Mouse (Mus musculus): ENCODE measurements around the gene Pxdn. TPM values are rescaled to one million over a fixed set of nuclear protein-coding genes. Genes with fewer than 3 reads are reported as not detected.
A peak's percentile ranks its signal among the peaks of the same experiment; 100 is the strongest.

Gene Pxdn
- polyA plus RNA-seq, 1 experiment from 2014 or later, result 71.4 TPM

GRCm38 (mm10) chr12:30035841-30036568, 98.6 kb downstream of the Pxdn start:
- H3K36me3 ChIP-seq, result no peaks in the 10 kb centered on the region
- peak overlapping the region; percentile 84 for H3K27ac ChIP-seq
- no peaks in the 10 kb centered on the region for H3K27me3 ChIP-seq (ENCODE audit: insufficient read depth, poor library complexity, severe bottlenecking)

DNA sequence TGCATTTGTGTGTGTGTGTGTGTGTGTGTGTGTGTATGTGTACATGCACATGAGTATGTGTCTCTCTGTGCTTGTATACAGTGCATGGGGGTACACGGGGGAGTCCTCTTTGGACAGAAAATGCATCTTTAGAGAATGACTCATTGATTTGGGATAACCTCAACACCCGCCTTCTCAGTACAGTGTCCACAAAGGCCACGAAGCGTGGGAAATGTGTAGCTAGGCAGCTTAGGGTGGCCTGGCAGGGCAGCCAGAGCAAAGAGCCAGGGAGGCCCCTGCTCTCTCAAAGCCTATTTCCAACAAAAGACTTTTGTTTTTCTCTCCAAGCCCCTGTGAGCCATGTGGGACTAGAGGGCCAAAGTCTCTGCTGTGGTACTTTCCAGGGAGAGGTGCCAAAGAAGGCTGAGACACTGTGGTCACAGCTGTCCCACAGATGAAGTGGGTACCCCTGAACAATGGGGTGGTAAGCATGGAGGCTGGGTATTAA, 99.2 kb downstream of the Pxdn start:
- WGBS, result 61% methylated on average over 4 of the region's 4 CpGs

More at GRCm38 (mm10) chr12:30035841-30036568, 98.6 kb downstream of the Pxdn start:
- no peak for DNase-seq (ENCODE audit: low spot score)
- Histone ChIP-seq H3K4me1 (replicated peaks) (peaks cover 20% of the 10 kb centered on the region), H3K9me3 (no peaks in the 10 kb centered on the region), H3K4me3 (no peak overlapping the region)

DNA sequence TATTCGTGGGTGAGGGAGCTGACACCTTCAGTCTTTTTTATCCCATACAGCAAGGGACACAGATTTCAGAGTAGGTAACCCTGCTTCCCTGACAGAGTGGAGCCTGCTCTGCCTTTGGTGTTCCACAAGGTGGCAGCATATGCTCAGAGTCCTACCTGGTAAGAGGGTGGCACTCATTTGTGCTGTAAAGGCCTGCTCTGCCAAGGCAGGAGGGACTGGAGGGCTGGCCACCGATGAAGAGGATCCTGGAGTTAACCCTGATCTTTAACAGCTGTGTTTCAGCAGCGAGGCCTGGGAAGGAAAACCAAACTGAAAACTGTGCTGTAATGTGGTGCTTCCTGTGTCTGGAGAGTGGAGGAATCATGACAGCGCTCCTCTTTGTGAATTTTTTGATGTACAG, 102.2 kb downstream of the Pxdn start:
- DNase-seq (ENCODE audit: low spot score), result peak; percentile 21
- H3K4me3 ChIP-seq, result no peak overlapping the region
- no peaks in the 10 kb centered on the region for H3K27me3 ChIP-seq (ENCODE audit: insufficient read depth, poor library complexity, severe bottlenecking)
- peaks cover 28% of the 10 kb centered on the region for H3K4me1 ChIP-seq (replicated peaks)
- 45% methylated on average over 4 of the region's 4 CpGs for WGBS
- H3K9me3 ChIP-seq, result no peaks in the 10 kb centered on the region
- 0 out of 2 replicates have a peak overlapping the region, but pooled peaks have one; percentile 2 for H3K27ac ChIP-seq
- no peaks in the 10 kb centered on the region for H3K36me3 ChIP-seq

More for the DNA sequence above, 99.2 kb downstream of the Pxdn start:
- Histone ChIP-seq H3K9me3 (no peaks in the 10 kb centered on the region), H3K27me3 (ENCODE audit: insufficient read depth, poor library complexity, severe bottlenecking) (no peaks in the 10 kb centered on the region), H3K36me3 (no peaks in the 10 kb centered on the region), H3K4me3 (no peak overlapping the region), H3K27ac (peak overlapping the region; percentile 84), H3K4me1 (replicated peaks) (peaks cover 20% of the 10 kb centered on the region)
- peak; percentile 10 for DNase-seq (ENCODE audit: low spot score)

DNA sequence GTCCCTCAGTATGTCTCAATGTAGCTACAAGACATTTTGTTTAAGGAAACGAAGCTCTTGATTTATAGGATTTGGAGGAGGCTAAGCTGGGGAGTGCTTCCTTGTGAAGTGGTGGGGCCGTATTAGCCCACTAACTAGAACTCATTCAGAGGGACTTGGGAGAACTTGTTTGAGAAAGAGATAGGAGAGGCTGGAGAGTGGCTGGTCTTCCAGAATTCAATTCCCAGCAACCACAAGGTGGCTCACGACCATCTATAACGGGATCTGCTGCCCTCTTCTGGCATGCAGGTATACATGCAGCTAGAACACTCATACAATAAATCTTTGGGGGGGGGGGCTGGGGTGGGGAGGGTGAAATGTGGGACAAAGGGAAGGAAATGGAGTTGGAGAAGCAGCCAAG, 102.7 kb downstream of the Pxdn start:
- H3K27ac ChIP-seq, result 0 out of 2 replicates have a peak overlapping the region, but pooled peaks have one; percentile 2
- 22% methylated on average over 4 of the region's 4 CpGs for WGBS
- no peaks in the 10 kb centered on the region for H3K9me3 ChIP-seq

DNA sequence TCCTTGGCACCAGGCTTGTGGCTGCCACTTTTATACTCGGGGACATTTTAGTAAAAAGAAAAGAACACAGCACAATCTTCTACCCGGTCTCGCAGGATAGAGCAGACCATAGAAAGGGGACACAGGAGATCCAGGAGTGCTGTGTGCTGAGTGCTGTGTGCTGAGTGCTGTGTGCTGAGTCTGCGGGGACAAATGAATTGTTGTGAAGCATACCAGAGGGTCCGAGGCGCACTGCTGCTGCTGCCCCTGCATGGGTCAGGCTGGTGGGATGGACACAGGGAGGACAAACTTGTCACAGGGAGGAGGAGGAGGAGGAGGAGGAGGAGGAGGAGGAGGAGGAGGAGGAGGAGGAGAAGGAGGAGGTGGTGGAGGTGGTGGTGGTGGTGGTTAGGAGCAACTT, 111.4 kb downstream of the Pxdn start:
- Histone ChIP-seq H3K9me3 (no peaks in the 10 kb centered on the region), H3K4me3 (no peak overlapping the region), H3K27ac (no peak overlapping the region), H3K4me1 (replicated peaks) (no peaks in the 10 kb centered on the region), H3K27me3 (ENCODE audit: insufficient read depth, poor library complexity, severe bottlenecking) (no peaks in the 10 kb centered on the region; the same call in 1 of the 2 replicates), H3K36me3 (no peaks in the 10 kb centered on the region)
- no peak for DNase-seq (ENCODE audit: low spot score)
- WGBS, result 82% methylated on average over 6 of the region's 6 CpGs

More for the DNA sequence above, 102.7 kb downstream of the Pxdn start:
- no peaks in the 10 kb centered on the region for H3K36me3 ChIP-seq
- no peaks in the 10 kb centered on the region for H3K27me3 ChIP-seq (ENCODE audit: insufficient read depth, poor library complexity, severe bottlenecking)
- no peak overlapping the region for H3K4me3 ChIP-seq
- peaks cover 28% of the 10 kb centered on the region for H3K4me1 ChIP-seq (replicated peaks)
- peak; percentile 60 for DNase-seq (ENCODE audit: low spot score)

DNA sequence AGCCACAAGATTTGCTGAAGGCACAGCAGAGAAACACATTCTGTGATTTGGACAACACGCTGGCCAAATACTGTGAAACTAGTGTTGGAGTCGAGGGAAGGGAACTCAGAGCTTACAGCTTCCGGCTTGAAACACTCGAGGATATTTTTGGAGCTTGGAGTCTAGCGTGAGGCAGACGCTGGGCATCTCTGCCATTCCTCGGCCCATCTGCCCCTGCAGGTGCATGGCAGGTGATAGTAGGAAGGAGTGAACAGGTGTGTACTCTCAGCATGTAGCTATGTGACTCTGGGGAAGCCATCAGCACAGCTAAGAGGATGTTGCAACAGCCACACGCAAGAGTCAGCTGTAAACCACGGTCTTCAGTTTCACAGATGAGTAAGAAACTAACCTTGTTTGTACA, 112.4 kb downstream of the Pxdn start:
- 83% methylated on average over 9 of the region's 9 CpGs for WGBS
- DNase-seq (ENCODE audit: low spot score), result no peak

GRCm38 (mm10) chr12:30050235-30050634, 112.8 kb downstream of the Pxdn start:
- DNase-seq (ENCODE audit: low spot score), result peak; percentile 55
- Histone ChIP-seq H3K36me3 (no peaks in the 10 kb centered on the region), H3K27ac (no peak overlapping the region), H3K27me3 (ENCODE audit: insufficient read depth, poor library complexity, severe bottlenecking) (no peaks in the 10 kb centered on the region; the same call in 1 of the 2 replicates), H3K4me3 (no peak overlapping the region), H3K4me1 (replicated peaks) (no peaks in the 10 kb centered on the region), H3K9me3 (no peaks in the 10 kb centered on the region)
- WGBS, result 16% methylated on average over 4 of the region's 4 CpGs

More for the DNA sequence above, 112.4 kb downstream of the Pxdn start:
- Histone ChIP-seq H3K9me3 (no peaks in the 10 kb centered on the region), H3K4me1 (replicated peaks) (no peaks in the 10 kb centered on the region), H3K27ac (no peak overlapping the region), H3K27me3 (ENCODE audit: insufficient read depth, poor library complexity, severe bottlenecking) (no peaks in the 10 kb centered on the region; the same call in 1 of the 2 replicates), H3K4me3 (no peak overlapping the region), H3K36me3 (no peaks in the 10 kb centered on the region)

- WGBS, result 88% methylated on average over 11 of the region's 11 CpGs
- DNase-seq (ENCODE audit: low spot score), result no peak
These were observed 117.5 kb downstream of the Pxdn start for GRCm38 (mm10) chr12:30054761-30055540.

DNA sequence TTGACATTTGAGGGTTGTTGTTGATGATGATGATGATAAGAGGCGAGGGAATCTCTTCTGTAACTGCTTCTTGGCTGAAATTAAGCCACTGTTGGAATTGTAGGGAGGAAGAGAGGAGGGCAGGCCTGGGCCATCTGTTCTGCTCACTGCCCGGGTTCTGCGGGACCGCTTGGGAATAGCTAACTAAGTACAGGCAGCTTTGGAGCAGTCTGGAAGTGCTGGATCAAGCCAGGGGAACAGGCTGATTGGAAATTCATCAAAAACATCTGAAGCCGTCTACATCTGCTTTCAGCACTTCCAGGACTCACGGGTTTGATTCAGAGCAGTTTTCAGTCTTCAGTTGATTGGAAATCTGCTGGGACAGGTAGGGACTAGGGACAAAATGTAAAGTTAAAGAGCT, 120.6 kb downstream of the Pxdn start:
- Histone ChIP-seq H3K9me3 (no peaks in the 10 kb centered on the region), H3K4me1 (replicated peaks) (peaks cover 5% of the 10 kb centered on the region; the same call in 1 of the 2 replicates), H3K27me3 (ENCODE audit: insufficient read depth, poor library complexity, severe bottlenecking) (no peaks in the 10 kb centered on the region), H3K27ac (no peak overlapping the region), H3K36me3 (no peaks in the 10 kb centered on the region), H3K4me3 (no peak overlapping the region)
- WGBS, result 71% methylated on average over 6 of the region's 6 CpGs
- DNase-seq (ENCODE audit: low spot score), result no peak

More at GRCm38 (mm10) chr12:30054761-30055540, 117.5 kb downstream of the Pxdn start:
- Histone ChIP-seq H3K36me3 (no peaks in the 10 kb centered on the region), H3K4me3 (no peak overlapping the region), H3K27me3 (ENCODE audit: insufficient read depth, poor library complexity, severe bottlenecking) (no peaks in the 10 kb centered on the region), H3K9me3 (no peaks in the 10 kb centered on the region), H3K4me1 (replicated peaks) (no peaks in the 10 kb centered on the region), H3K27ac (no peak overlapping the region)

DNA sequence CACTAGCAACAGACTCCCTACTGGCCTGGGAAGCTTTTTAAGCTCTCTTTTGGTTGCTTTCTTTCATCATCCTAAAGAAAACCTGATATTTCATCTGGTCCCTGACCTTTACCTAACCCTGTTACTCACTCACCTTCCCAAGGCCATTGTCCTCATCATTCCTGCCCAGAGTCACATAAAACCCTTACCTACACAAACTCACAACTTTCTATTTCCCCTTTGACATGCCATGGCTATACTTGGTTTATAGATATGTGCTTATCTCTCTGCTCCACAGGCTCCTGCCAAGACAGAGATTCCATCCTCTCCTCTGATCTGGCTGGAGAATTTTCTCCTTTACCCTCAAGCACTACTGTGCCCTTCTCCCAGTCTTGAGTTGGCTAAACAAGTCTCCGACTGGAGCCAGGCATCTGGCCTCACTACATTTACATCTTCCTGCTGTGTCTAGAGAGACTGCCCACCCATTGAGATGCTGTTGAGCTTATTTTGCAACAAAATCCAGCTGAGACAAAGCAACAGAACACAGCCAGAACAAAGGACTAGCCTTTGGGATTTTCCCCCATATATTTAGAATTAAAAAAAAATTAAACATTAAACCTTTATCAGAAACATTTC, 124.2 kb downstream of the Pxdn start:
- no peaks in the 10 kb centered on the region for H3K9me3 ChIP-seq
- no peaks in the 10 kb centered on the region for H3K27me3 ChIP-seq (ENCODE audit: insufficient read depth, poor library complexity, severe bottlenecking)
- H3K4me3 ChIP-seq, result no peak overlapping the region
- peaks cover 5% of the 10 kb centered on the region; the same call in 1 of the 2 replicates for H3K4me1 ChIP-seq (replicated peaks)
- 29% methylated on average over 1 of the region's 1 CpGs for WGBS
- no peak for DNase-seq (ENCODE audit: low spot score)
- no peak overlapping the region for H3K27ac ChIP-seq
- H3K36me3 ChIP-seq, result no peaks in the 10 kb centered on the region

DNA sequence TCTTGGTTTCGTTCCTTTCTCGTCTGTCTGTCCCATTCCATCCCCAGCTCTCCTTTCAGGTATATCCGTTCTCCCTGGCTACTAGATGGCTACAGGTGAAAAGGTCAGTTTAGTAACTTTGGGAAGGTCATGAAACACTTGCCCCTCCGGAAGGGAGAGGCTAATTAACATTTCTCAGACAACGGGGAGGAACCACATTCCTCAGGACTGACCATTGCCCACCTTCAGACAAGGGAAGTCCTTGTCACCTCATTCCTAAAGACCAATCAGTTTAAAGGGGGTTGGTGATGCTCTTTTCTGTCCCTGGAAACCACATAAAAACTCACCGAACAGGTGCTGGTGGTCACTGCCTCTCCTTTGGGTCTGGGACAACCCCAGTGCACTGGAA, 124.7 kb downstream of the Pxdn start:
- no peak for DNase-seq (ENCODE audit: low spot score)
- H3K36me3 ChIP-seq, result no peaks in the 10 kb centered on the region
- H3K4me3 ChIP-seq, result no peak overlapping the region
- no peak overlapping the region for H3K27ac ChIP-seq
- H3K27me3 ChIP-seq (ENCODE audit: insufficient read depth, poor library complexity, severe bottlenecking), result no peaks in the 10 kb centered on the region
- H3K9me3 ChIP-seq, result no peaks in the 10 kb centered on the region
- WGBS, result 32% methylated on average over 6 of the region's 6 CpGs
- peaks cover 5% of the 10 kb centered on the region; the same call in 1 of the 2 replicates for H3K4me1 ChIP-seq (replicated peaks)
